Mouse (Mus musculus) heart, embryonic 11.5 days (tissue): ENCODE data around the gene Rnf135. TPM values are rescaled to one million over a fixed set of nuclear protein-coding genes. Genes with fewer than 3 reads are reported as not detected.
"Not testable (repeated sequence)": the region's sequence is repeated elsewhere in the genome, so short reads cannot be mapped to it uniquely, and the experiment has no call there.

ENCODE experiments used
- ATAC-seq: fragments of 200-750 bp; cut with Nextera tagmentation; replicated peaks from 2 replicates; pipeline ENCODE4 v1.8.0; 2017; ENCODE audit warnings: moderate library complexity; ENCODE audit not compliant: insufficient number of reproducible peaks, low FRiP score, low TSS enrichment
- H3K27ac ChIP-seq: fragments of 300-500 bp; sonication (generic); 2 replicates; pipeline ENCODE4 v1.5.1; 2014; ENCODE audit warnings: mild to moderate bottlenecking, low read depth, low read length
- H3K27me3 ChIP-seq: fragments of 300-500 bp; sonication (generic); 2 replicates; pipeline ENCODE4 v1.6.1; 2014; ENCODE audit warnings: mild to moderate bottlenecking, low read length, mixed read lengths; ENCODE audit not compliant: control insufficient read depth, insufficient read depth
- H3K36me3 ChIP-seq: fragments of 300-500 bp; sonication (generic); 2 replicates; pipeline ENCODE4 v1.6.1; 2014; ENCODE audit warnings: mild to moderate bottlenecking, low read length, moderate library complexity, mixed read lengths; ENCODE audit not compliant: control insufficient read depth, insufficient read depth
- H3K4me1 ChIP-seq: fragments of 300-500 bp; sonication (generic); 2 replicates; pipeline ENCODE4 v1.6.1; 2014; ENCODE audit warnings: low read length; ENCODE audit not compliant: control insufficient read depth, insufficient read depth
- H3K4me2 ChIP-seq: fragments of 300-500 bp; sonication (generic); 2 replicates; pipeline ENCODE4 v1.6.1; 2014; ENCODE audit warnings: mild to moderate bottlenecking, moderate library complexity
- H3K4me3 ChIP-seq: fragments of 300-500 bp; sonication (generic); 2 replicates; pipeline ENCODE4 v1.5.1; 2014; ENCODE audit warnings: low read depth, low read length
- H3K9ac ChIP-seq: fragments of 300-500 bp; sonication (generic); 2 replicates; pipeline ENCODE4 v1.6.1; 2014; ENCODE audit warnings: mild to moderate bottlenecking, low read depth, low read length, moderate library complexity
- H3K9me3 ChIP-seq: fragments of 300-500 bp; sonication (generic); replicated peaks from 2 replicates; pipeline ENCODE4 v1.6.1; 2016; ENCODE audit warnings: low read length; ENCODE audit not compliant: control insufficient read depth
- WGBS: fragments of 180-500 bp; shearing (Covaris S2); extraction: QIAGEN DNeasy Blood & Tissue Kit; methylation state at CpG from one replicate; pipeline ENCODE4 v1.1.7; 2014; ENCODE audit not compliant: insufficient replicate concordance; 5-methylcytosine and 5-hydroxymethylcytosine counted together
- polyA plus RNA-seq: library from polyadenylated mRNA; unstranded; fragments of >200 nt; fragmentation: Nextera tagmentation; extraction: Ambion mirVana; gene quantifications from 2 replicates; pipeline ENCODE4 v1.2.1, GENCODE M21; 2014

Rnf135 gene
- polyA plus RNA-seq, 1 experiment from 2014 or later: 6.1 TPM

GRCm38 (mm10) chr11:80147748-80148147 is 35.9 kb upstream of the Rnf135 start:
- H3K9ac ChIP-seq: no peak overlapping the region
- H3K4me1 ChIP-seq: 0 out of 2 replicates have a peak, but pooled peaks cover 2% of the 10 kb centered on the region
- no peaks in the 10 kb centered on the region for H3K36me3 ChIP-seq
- no peak overlapping the region for H3K4me2 ChIP-seq
- peaks cover 8% of the 10 kb centered on the region; the same call in 1 of the 2 replicates for H3K27me3 ChIP-seq
- WGBS: 65% methylated on average over 6 of the region's 6 CpGs
- H3K4me3 ChIP-seq: no peak overlapping the region
- H3K27ac ChIP-seq: no peak overlapping the region
- no peak for ATAC-seq
- H3K9me3 ChIP-seq: no peaks in the 10 kb centered on the region

GRCm38 (mm10) chr11:80148313-80148712 is 35.3 kb upstream of the Rnf135 start:
- H3K27ac ChIP-seq: no peak overlapping the region
- H3K4me1 ChIP-seq: no peaks in the 10 kb centered on the region
- no peak overlapping the region for H3K4me2 ChIP-seq
- no peak overlapping the region for H3K9ac ChIP-seq
- 29% methylated on average over 1 of the region's 1 CpGs for WGBS
- H3K9me3 ChIP-seq: no peaks in the 10 kb centered on the region
- no peak for ATAC-seq
- H3K36me3 ChIP-seq: no peaks in the 10 kb centered on the region
- peaks cover 12% of the 10 kb centered on the region for H3K27me3 ChIP-seq
- no peak overlapping the region for H3K4me3 ChIP-seq

GRCm38 (mm10) chr11:80148974-80149373 is 34.7 kb upstream of the Rnf135 start:
- H3K36me3 ChIP-seq, H3K27ac ChIP-seq, H3K9me3 ChIP-seq, H3K9ac ChIP-seq, H3K4me3 ChIP-seq, H3K4me2 ChIP-seq, H3K4me1 ChIP-seq, ATAC-seq: not testable (repeated sequence)
- peaks cover 17% of the 10 kb centered on the region for H3K27me3 ChIP-seq
- WGBS: 62% methylated on average over 2 of the region's 4 CpGs

GRCm38 (mm10) chr11:80149412-80150023 is 34.1 kb upstream of the Rnf135 start:
- WGBS: 73% methylated on average over 8 of the region's 8 CpGs
- ATAC-seq: no peak
- no peak overlapping the region for H3K4me2 ChIP-seq
- peaks cover 2% of the 10 kb centered on the region; the same call in 1 of the 2 replicates for H3K4me1 ChIP-seq
- no peaks in the 10 kb centered on the region for H3K36me3 ChIP-seq
- no peak overlapping the region for H3K27ac ChIP-seq
- H3K4me3 ChIP-seq: no peak overlapping the region
- peaks cover 23% of the 10 kb centered on the region for H3K27me3 ChIP-seq
- H3K9ac ChIP-seq: no peak overlapping the region
- H3K9me3 ChIP-seq: no peaks in the 10 kb centered on the region

- Histone ChIP-seq H3K9me3 (no peaks in the 10 kb centered on the region), H3K9ac (no peak overlapping the region), H3K36me3 (no peaks in the 10 kb centered on the region), H3K4me3 (no peak overlapping the region), H3K4me1 (peaks cover 2% of the 10 kb centered on the region; the same call in 1 of the 2 replicates), H3K27ac (no peak overlapping the region), H3K4me2 (no peak overlapping the region), H3K27me3 (peaks cover 33% of the 10 kb centered on the region)
- 72% methylated on average over 5 of the region's 5 CpGs for WGBS
- no peak for ATAC-seq
Measured at GRCm38 (mm10) chr11:80150566-80150965, 33.1 kb upstream of the Rnf135 start.

GRCm38 (mm10) chr11:80151541-80151940 is 32.1 kb upstream of the Rnf135 start:
- no peak for ATAC-seq
- no peak overlapping the region for H3K27ac ChIP-seq
- peaks cover 2% of the 10 kb centered on the region; the same call in 1 of the 2 replicates for H3K4me1 ChIP-seq
- no peaks in the 10 kb centered on the region for H3K36me3 ChIP-seq
- no peak overlapping the region for H3K4me3 ChIP-seq
- H3K4me2 ChIP-seq: no peak overlapping the region
- peaks cover 38% of the 10 kb centered on the region for H3K27me3 ChIP-seq
- H3K9me3 ChIP-seq: no peaks in the 10 kb centered on the region
- H3K9ac ChIP-seq: no peak overlapping the region
- WGBS: 60% methylated on average over 2 of the region's 2 CpGs

GRCm38 (mm10) chr11:80152376-80152775 is 31.3 kb upstream of the Rnf135 start:
- Histone ChIP-seq H3K4me3 (no peak overlapping the region), H3K9me3 (no peaks in the 10 kb centered on the region), H3K4me2 (no peak overlapping the region), H3K27me3 (peaks cover 43% of the 10 kb centered on the region), H3K36me3 (no peaks in the 10 kb centered on the region), H3K9ac (no peak overlapping the region), H3K27ac (no peak overlapping the region), H3K4me1 (peaks cover 2% of the 10 kb centered on the region; the same call in 1 of the 2 replicates)
- WGBS: 73% methylated on average over 8 of the region's 8 CpGs
- no peak for ATAC-seq

GRCm38 (mm10) chr11:80153857-80154495 is 29.7 kb upstream of the Rnf135 start, which contains the start of gene Adap2:
Adap2 (plus strand) TSS chr11:80154105.
- peak within 1 kb of the TSS; percentile 81 for H3K4me2 ChIP-seq
- H3K36me3 ChIP-seq: no peaks in the 10 kb centered on the region
- H3K4me3 ChIP-seq: peak within 1 kb of the TSS; percentile 57
- H3K9me3 ChIP-seq: no peaks in the 10 kb centered on the region
- H3K4me1 ChIP-seq: peaks cover 2% of the 10 kb centered on the region; the same call in 1 of the 2 replicates
- H3K27me3 ChIP-seq: peaks cover 43% of the 10 kb centered on the region
- no peak within 1 kb of the TSS for H3K27ac ChIP-seq
- peak; percentile 88 for ATAC-seq
- peak within 1 kb of the TSS; percentile 36; the same call in 1 of the 2 replicates for H3K9ac ChIP-seq
- 3% methylated on average over 47 of the region's 47 CpGs for WGBS
